Mouse (Mus musculus): Measurements from ENCODE around the gene Cdk6. TPM values are rescaled to one million over a fixed set of nuclear protein-coding genes. Genes with fewer than 3 reads are reported as not detected.

Gene Cdk6
- total RNA-seq (2014; rRNA removed) (14.3 and 19.8 TPM in 2 replicates), polyA plus RNA-seq (2015; fragmentation: Nextera tagmentation; extraction: Ambion mirVana) (4.4 and 9.4 TPM in 2 replicates)

DNA sequence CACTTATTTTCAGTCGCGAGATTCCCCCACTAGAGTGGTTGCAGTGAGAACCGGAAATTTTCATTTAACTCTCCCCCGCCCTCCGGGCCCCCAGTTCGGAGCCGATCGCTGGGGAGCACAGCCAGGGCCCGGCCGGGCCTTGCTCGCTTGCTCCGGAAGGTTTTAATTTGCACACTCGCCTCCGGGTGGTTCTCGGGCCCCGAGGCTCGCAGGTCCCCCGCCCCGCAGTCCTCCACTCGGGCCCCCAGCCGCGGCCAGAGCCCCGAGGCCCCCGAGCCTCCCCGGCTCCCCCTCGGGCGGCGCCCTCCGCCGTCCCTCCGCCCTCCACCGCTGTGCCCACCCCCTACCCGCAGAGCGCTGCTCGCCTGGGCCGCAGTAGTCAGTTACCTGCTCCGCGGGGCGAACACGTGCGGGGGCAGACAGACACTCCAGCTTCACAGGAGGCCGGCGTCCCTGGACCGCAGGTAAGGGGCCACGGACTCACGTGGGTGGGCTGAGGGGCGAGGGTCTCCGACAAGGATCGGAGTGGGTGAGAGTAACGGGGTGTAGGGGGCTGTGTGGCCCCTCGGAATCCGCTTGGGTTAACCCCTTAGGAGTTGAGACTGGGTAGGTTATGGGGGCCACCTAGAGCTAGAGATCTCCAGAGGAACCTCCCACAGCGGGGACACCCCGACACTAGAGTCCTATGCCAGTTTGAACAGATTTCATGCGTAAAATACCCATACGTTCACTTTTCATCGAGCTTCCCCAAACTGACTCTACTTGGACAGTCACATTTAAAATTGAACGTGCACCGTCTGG lies at the start of gene Cdk6:
Cdk6 (plus strand) TSS at position 375 of the 801 bp plus-strand sequence.
- H3K27ac ChIP-seq (ENCODE audit: low read depth, low read length): peak within 1 kb of the TSS; percentile 4; the same call in 1 of the 2 replicates
- H3K27me3 ChIP-seq (ENCODE audit: insufficient read depth, low read length): no peaks in the 10 kb centered on the region
- peak; percentile 21 for ATAC-seq
- peak within 1 kb of the TSS; percentile 59 for H3K9ac ChIP-seq
- H3K9me3 ChIP-seq (ENCODE audit: low read length): no peaks in the 10 kb centered on the region
- DNase-seq: peak; percentile 43
- peak within 1 kb of the TSS; percentile 98 for H3K4me2 ChIP-seq (ENCODE audit: low read depth)
- H3K4me1 ChIP-seq (ENCODE audit: insufficient read depth): no peaks in the 10 kb centered on the region
- TF ChIP-seq CTCF (IDR thresholded peaks at IDR 0.05; ENCODE audit: low read depth): no peak
- no peaks in the 10 kb centered on the region for H3K36me3 ChIP-seq (ENCODE audit: insufficient read depth)
- peak within 1 kb of the TSS; percentile 53 for H3K4me3 ChIP-seq (ENCODE audit: low read depth, low read length)
- 3% methylated on average over 57 of the region's 59 CpGs for WGBS

DNA sequence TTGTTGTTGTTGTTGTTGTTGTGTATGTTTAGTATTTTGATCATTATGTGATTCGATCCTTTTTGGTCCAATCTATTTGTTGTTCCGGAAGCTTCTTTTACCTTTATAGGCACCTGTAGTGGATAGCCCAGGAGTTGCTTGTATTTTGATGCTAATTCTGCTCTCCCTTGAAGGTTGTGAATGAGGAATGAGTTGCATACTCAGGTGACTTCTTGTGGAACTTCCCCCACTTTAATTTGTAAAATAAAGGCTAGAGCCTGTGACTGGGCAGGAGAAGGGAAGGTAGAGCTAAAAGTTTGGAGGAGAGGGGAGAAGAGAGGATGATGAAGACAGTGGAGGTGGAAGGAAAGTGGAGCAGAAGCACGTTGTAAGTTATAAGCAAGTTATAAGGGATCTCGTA lies 47.6 kb upstream of the Cdk6 start:
- H3K4me1 ChIP-seq (ENCODE audit: insufficient read depth): no peaks in the 10 kb centered on the region
- DNase-seq (no peak), ATAC-seq (no peak)
- no peak overlapping the region for H3K4me2 ChIP-seq (ENCODE audit: low read depth)
- WGBS: 87% methylated on average over 4 of the region's 4 CpGs
- H3K36me3 ChIP-seq (ENCODE audit: insufficient read depth): no peaks in the 10 kb centered on the region
- no peak overlapping the region for H3K9ac ChIP-seq
- H3K27ac ChIP-seq (ENCODE audit: low read depth, low read length): no peak overlapping the region
- TF ChIP-seq CTCF (IDR thresholded peaks at IDR 0.05; ENCODE audit: low read depth): no peak
- H3K27me3 ChIP-seq (ENCODE audit: insufficient read depth, low read length): no peaks in the 10 kb centered on the region
- no peaks in the 10 kb centered on the region for H3K9me3 ChIP-seq (ENCODE audit: low read length)
- H3K4me3 ChIP-seq (ENCODE audit: low read depth, low read length): no peak overlapping the region

DNA sequence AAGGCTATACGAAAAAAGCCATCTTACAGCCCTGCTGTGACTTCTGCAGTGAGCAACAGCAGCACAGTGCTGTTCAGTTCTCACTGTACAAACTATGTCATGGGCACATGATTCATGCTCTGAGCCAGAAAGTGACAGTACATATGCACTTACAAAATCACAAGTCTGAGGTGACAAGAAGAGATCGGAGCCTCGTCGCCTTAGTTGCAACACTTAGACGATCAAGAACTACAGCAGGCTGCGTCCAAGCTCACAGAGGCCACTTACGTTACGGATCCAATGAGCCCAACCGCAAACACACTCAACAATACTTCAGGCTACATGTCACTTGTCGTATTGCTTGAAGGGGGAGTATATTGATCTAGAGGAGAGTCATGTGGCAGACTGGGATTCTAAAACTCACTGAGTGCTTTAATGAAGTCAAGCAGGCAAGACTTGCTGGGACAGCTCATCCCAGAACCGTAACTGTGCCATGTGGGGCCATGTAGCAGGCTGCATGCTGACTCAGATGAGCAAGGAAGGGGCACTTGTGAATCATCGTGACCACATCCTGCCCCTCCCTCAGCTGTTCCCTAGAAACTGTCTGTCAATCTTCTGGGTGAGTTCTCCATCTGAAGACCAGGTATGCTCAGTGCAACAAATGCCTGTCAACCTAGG lies 40.4 kb upstream of the Cdk6 start:
- Histone ChIP-seq H3K4me3 (ENCODE audit: low read depth, low read length) (no peak overlapping the region), H3K36me3 (ENCODE audit: insufficient read depth) (no peaks in the 10 kb centered on the region), H3K9ac (no peak overlapping the region), H3K27ac (ENCODE audit: low read depth, low read length) (no peak overlapping the region), H3K4me1 (ENCODE audit: insufficient read depth) (no peaks in the 10 kb centered on the region), H3K27me3 (ENCODE audit: insufficient read depth, low read length) (no peaks in the 10 kb centered on the region), H3K4me2 (ENCODE audit: low read depth) (no peak overlapping the region), H3K9me3 (ENCODE audit: low read length) (no peaks in the 10 kb centered on the region)
- ATAC-seq (no peak; the same call in 1 of the 2 replicates), DNase-seq (no peak)
- no peak for TF ChIP-seq CTCF (IDR thresholded peaks at IDR 0.05; ENCODE audit: low read depth)
- WGBS: 81% methylated on average over 12 of the region's 12 CpGs

DNA sequence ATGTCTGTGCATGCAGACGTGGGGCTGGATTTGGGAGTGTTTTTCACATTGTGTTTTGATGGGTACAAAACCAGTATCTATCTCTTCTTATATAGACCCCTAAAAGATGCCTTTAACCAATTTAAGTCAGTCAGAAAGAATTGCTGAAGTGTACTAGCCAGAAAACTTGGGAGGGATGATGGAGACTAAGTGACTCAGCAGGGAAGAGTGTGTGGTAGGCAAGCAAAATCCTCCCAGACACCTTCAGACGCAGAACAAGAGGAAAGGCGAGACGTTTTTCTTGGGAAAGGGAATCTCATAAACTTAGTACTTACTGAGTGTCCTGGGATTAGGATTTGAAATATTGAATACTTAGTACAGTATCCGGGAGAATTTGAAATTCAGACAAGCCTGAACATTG lies 39.8 kb upstream of the Cdk6 start:
- H3K4me3 ChIP-seq (ENCODE audit: low read depth, low read length): no peak overlapping the region
- H3K27ac ChIP-seq (ENCODE audit: low read depth, low read length): no peak overlapping the region
- ATAC-seq (no peak), DNase-seq (no peak)
- no peaks in the 10 kb centered on the region for H3K36me3 ChIP-seq (ENCODE audit: insufficient read depth)
- WGBS: 77% methylated on average over 5 of the region's 5 CpGs
- no peak overlapping the region for H3K9ac ChIP-seq
- no peaks in the 10 kb centered on the region for H3K9me3 ChIP-seq (ENCODE audit: low read length)
- no peaks in the 10 kb centered on the region for H3K27me3 ChIP-seq (ENCODE audit: insufficient read depth, low read length)
- no peak overlapping the region for H3K4me2 ChIP-seq (ENCODE audit: low read depth)
- no peak for TF ChIP-seq CTCF (IDR thresholded peaks at IDR 0.05; ENCODE audit: low read depth)
- H3K4me1 ChIP-seq (ENCODE audit: insufficient read depth): no peaks in the 10 kb centered on the region

DNA sequence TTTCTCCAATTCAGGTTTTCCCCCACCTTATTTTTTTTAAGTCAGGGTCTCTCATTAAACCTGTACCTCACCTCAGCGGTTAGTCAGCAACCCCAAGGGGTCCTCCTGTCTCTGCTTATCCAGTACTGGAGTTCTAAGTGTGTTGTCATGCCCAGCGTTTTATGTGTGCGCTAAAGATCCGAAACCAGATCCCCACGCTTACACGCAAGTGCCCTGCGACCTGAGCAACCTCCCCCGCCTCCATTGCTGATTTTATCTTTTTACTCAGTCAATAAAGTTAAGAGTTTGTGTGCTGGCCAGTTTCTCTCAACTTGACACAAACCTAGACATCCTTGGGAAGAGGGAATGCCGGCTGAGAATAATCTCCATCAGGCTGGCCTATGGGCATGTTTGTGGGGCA lies 37.4 kb upstream of the Cdk6 start:
- 96% methylated on average over 9 of the region's 9 CpGs for WGBS
- H3K36me3 ChIP-seq (ENCODE audit: insufficient read depth): no peaks in the 10 kb centered on the region

DNA sequence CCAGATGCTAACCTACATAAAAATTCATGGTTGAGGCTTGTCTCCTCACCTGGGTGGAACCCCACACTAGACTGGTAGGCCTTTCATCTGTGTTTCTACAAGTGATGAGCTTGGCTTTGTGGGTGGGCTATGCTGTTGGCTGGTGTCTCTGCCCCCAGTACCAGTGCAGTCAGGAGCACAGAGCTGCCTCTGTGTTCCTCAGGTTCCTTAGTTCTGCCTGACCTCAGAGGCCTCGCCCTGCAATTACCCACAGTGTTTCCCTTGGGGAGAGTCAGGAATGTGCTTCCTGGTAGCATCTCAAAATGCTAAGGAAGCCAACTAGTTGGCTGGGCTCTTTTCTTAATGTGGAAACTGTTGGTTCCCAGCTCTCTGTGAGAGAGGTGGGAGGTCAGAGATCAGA lies 35.1 kb upstream of the Cdk6 start:
- no peak overlapping the region for H3K4me2 ChIP-seq (ENCODE audit: low read depth)
- 91% methylated on average over 1 of the region's 1 CpGs for WGBS
- ATAC-seq: no peak
- no peak for TF ChIP-seq CTCF (IDR thresholded peaks at IDR 0.05; ENCODE audit: low read depth)
- no peak for DNase-seq
- no peak overlapping the region for H3K27ac ChIP-seq (ENCODE audit: low read depth, low read length)
- no peak overlapping the region for H3K4me3 ChIP-seq (ENCODE audit: low read depth, low read length)
- H3K9ac ChIP-seq: no peak overlapping the region
- H3K27me3 ChIP-seq (ENCODE audit: insufficient read depth, low read length): no peaks in the 10 kb centered on the region
- no peaks in the 10 kb centered on the region for H3K4me1 ChIP-seq (ENCODE audit: insufficient read depth)
- H3K36me3 ChIP-seq (ENCODE audit: insufficient read depth): no peaks in the 10 kb centered on the region
- no peaks in the 10 kb centered on the region for H3K9me3 ChIP-seq (ENCODE audit: low read length)

More for the DNA sequence above, 37.4 kb upstream of the Cdk6 start:
- no peaks in the 10 kb centered on the region for H3K27me3 ChIP-seq (ENCODE audit: insufficient read depth, low read length)
- no peak overlapping the region for H3K9ac ChIP-seq
- H3K4me2 ChIP-seq (ENCODE audit: low read depth): no peak overlapping the region
- no peak for TF ChIP-seq CTCF (IDR thresholded peaks at IDR 0.05; ENCODE audit: low read depth)
- no peak for DNase-seq
- no peak for ATAC-seq
- no peak overlapping the region for H3K4me3 ChIP-seq (ENCODE audit: low read depth, low read length)
- H3K27ac ChIP-seq (ENCODE audit: low read depth, low read length): no peak overlapping the region
- no peaks in the 10 kb centered on the region for H3K9me3 ChIP-seq (ENCODE audit: low read length)
- no peaks in the 10 kb centered on the region for H3K4me1 ChIP-seq (ENCODE audit: insufficient read depth)

DNA sequence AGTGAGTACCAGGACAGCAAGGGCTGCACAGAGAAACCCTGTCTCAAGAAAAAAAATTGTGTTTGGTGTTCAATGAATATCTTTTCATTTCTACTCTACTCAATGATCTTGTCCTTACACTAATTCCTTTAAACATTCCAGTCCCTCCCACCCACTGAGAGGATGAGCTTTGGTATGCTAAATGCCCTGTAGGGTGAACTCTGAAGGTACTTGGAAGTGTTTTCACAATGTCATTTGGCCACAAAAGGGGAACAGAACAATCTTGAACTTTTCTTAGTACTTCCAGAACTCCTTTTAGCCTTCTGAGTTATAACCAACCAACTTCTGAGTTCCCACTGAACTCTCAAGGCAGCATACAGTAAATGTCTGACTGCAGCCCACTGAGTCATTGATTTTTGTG lies 32.2 kb upstream of the Cdk6 start:
- Histone ChIP-seq H3K9ac (no peak overlapping the region), H3K27me3 (ENCODE audit: insufficient read depth, low read length) (no peaks in the 10 kb centered on the region), H3K4me1 (ENCODE audit: insufficient read depth) (no peaks in the 10 kb centered on the region), H3K36me3 (ENCODE audit: insufficient read depth) (no peaks in the 10 kb centered on the region), H3K9me3 (ENCODE audit: low read length) (no peaks in the 10 kb centered on the region), H3K4me3 (ENCODE audit: low read depth, low read length) (no peak overlapping the region), H3K27ac (ENCODE audit: low read depth, low read length) (no peak overlapping the region), H3K4me2 (ENCODE audit: low read depth) (no peak overlapping the region)
- DNase-seq: no peak
- ATAC-seq: no peak
- no peak for TF ChIP-seq CTCF (IDR thresholded peaks at IDR 0.05; ENCODE audit: low read depth)

All from forebrain, postnatal 0 days (tissue).